Mouse (Mus musculus) heart, adult 18-20 months (tissue): ENCODE measurements around the gene Plppr1. TPM values are rescaled to one million over a fixed set of nuclear protein-coding genes. Genes with fewer than 3 reads are reported as not detected.

Experiments used
- DNase-seq, 2 experiments: peaks; one replicate each; pipeline ENCODE4 v3.0.0; 2021 to 2022; ENCODE audit warnings: mixed read lengths in 1 of 2
- total RNA-seq, 2 experiments: library from RNA; stranded (reverse); gene quantifications; 2 replicates each; pipeline ENCODE4 v1.2.3; 2021

Plppr1 gene
- total RNA-seq, 2 experiments from 2014 or later: 0.07 TPM; not detected in 1

- no peak for DNase-seq
These were observed 59.8 kb downstream of the Plppr1 start for GRCm38 (mm10) chr4:49118842-49119241.

- no peak for DNase-seq
These were observed 85.7 kb downstream of the Plppr1 start for GRCm38 (mm10) chr4:49144798-49145197.

GRCm38 (mm10) chr4:49148775-49149174 lies 89.7 kb downstream of the Plppr1 start:
- DNase-seq: no peak

GRCm38 (mm10) chr4:49149251-49149650 lies 90.2 kb downstream of the Plppr1 start:
- DNase-seq: no peak

- peak in 1 of 2 experiments; percentile 11 for DNase-seq
These were observed 94.8 kb downstream of the Plppr1 start for GRCm38 (mm10) chr4:49153849-49154248.

- no peak for DNase-seq
These were observed 97.7 kb downstream of the Plppr1 start for GRCm38 (mm10) chr4:49156781-49157180.

GRCm38 (mm10) chr4:49163285-49163684 lies 104.2 kb downstream of the Plppr1 start:
- no peak for DNase-seq

GRCm38 (mm10) chr4:49166391-49166790 lies 107.3 kb downstream of the Plppr1 start:
- no peak for DNase-seq

- no peak for DNase-seq
These were observed 108.0 kb downstream of the Plppr1 start for GRCm38 (mm10) chr4:49167030-49167429.

- no peak for DNase-seq
These were observed 110.4 kb downstream of the Plppr1 start for GRCm38 (mm10) chr4:49169498-49169897.

- no peak for DNase-seq
These were observed 119.0 kb downstream of the Plppr1 start for GRCm38 (mm10) chr4:49178101-49178500.

GRCm38 (mm10) chr4:49178891-49179290 lies 119.8 kb downstream of the Plppr1 start:
- no peak for DNase-seq

GRCm38 (mm10) chr4:49179471-49180181 lies 120.6 kb downstream of the Plppr1 start:
- DNase-seq: no peak

GRCm38 (mm10) chr4:49189991-49190526 lies 131.0 kb downstream of the Plppr1 start:
- no peak for DNase-seq

GRCm38 (mm10) chr4:49197125-49197747 lies 138.2 kb downstream of the Plppr1 start:
- DNase-seq: peak in 1 of 2 experiments; percentile 1

- DNase-seq: no peak
These were observed 151.4 kb downstream of the Plppr1 start for GRCm38 (mm10) chr4:49210457-49210856.

GRCm38 (mm10) chr4:49211582-49211981 lies 152.5 kb downstream of the Plppr1 start:
- DNase-seq: peak in 1 of 2 experiments; percentile 2

GRCm38 (mm10) chr4:49212616-49213544 lies 153.8 kb downstream of the Plppr1 start:
- DNase-seq: no peak

- DNase-seq: no peak
These were observed 155.3 kb downstream of the Plppr1 start for GRCm38 (mm10) chr4:49214341-49214740.

GRCm38 (mm10) chr4:49223501-49223900 lies 164.4 kb downstream of the Plppr1 start:
- no peak for DNase-seq

- no peak for DNase-seq
These were observed 165.9 kb downstream of the Plppr1 start for GRCm38 (mm10) chr4:49225021-49225420.
